Mouse (Mus musculus) adrenal gland (tissue): ENCODE measurements around the gene 9530003J23Rik.
"Not testable (repeated sequence)": the region's sequence is repeated elsewhere in the genome, so short reads cannot be mapped to it uniquely, and the experiment has no call there.

ENCODE experiments used
- intact Hi-C: fragments of 180-260 bp; cut with DNase I; formaldehyde crosslinking; loops from one replicate; pipeline ENCODE4 v1.15.1; 2025
- long read RNA-seq, 2 experiments: library from polyadenylated mRNA; unstranded; transcript quantifications; one replicate each; pipeline ENCODE4 v2.0.0; 2020; ENCODE audit warnings: borderline replicate concordance in 1 of 2; ENCODE audit not compliant: insufficient replicate concordance in 1 of 2

9530003J23Rik gene
- long read RNA-seq, experiment 1 = 0 reads
- long read RNA-seq, experiment 2 = 0 reads

- intact Hi-C loops = no loop called here
These were observed at the start of gene 9530003J23Rik for GRCm38 (mm10) chr10:117238603-117239002. Gene 9530003J23Rik, minus strand, starts transcription at chr10:117238703.

GRCm38 (mm10) chr10:117287226-117287850 is 48.8 kb upstream of the 9530003J23Rik start:
- intact Hi-C loops = no loop called here

GRCm38 (mm10) chr10:117286366-117286970 is 48.0 kb upstream of the 9530003J23Rik start:
- intact Hi-C loops = no loop called here

GRCm38 (mm10) chr10:117285584-117285983 is 47.1 kb upstream of the 9530003J23Rik start:
- intact Hi-C loops = not testable (repeated sequence)

GRCm38 (mm10) chr10:117284578-117285520 is 46.3 kb upstream of the 9530003J23Rik start:
- intact Hi-C loops = no loop called here

- intact Hi-C loops = no loop called here
These were observed 45.5 kb upstream of the 9530003J23Rik start for GRCm38 (mm10) chr10:117283871-117284577.

- intact Hi-C loops = not testable (repeated sequence)
These were observed 44.7 kb upstream of the 9530003J23Rik start for GRCm38 (mm10) chr10:117283196-117283595.

- intact Hi-C loops = no loop called here
These were observed 44.0 kb upstream of the 9530003J23Rik start for GRCm38 (mm10) chr10:117282551-117282950.

GRCm38 (mm10) chr10:117282049-117282448 is 43.5 kb upstream of the 9530003J23Rik start, which contains the start of gene Lyz2:
Gene Lyz2, minus strand, starts transcription at chr10:117282321.
- intact Hi-C loops = no loop called here

- intact Hi-C loops = no loop called here
These were observed 42.9 kb upstream of the 9530003J23Rik start for GRCm38 (mm10) chr10:117281381-117281920.

- intact Hi-C loops = no loop called here
These were observed 41.5 kb upstream of the 9530003J23Rik start for GRCm38 (mm10) chr10:117280000-117280399.

GRCm38 (mm10) chr10:117278510-117278909 is 40.0 kb upstream of the 9530003J23Rik start:
- intact Hi-C loops = not testable (repeated sequence)

- intact Hi-C loops = not testable (repeated sequence)
These were observed 39.3 kb upstream of the 9530003J23Rik start for GRCm38 (mm10) chr10:117277779-117278178.

GRCm38 (mm10) chr10:117275681-117276369 is 37.3 kb upstream of the 9530003J23Rik start:
- intact Hi-C loops = no loop called here

- intact Hi-C loops = loop anchor here (5.0 kb wide), 1 partner anchor 163 kb away; no protein-coding TSS in a partner anchor
These were observed 36.1 kb upstream of the 9530003J23Rik start for GRCm38 (mm10) chr10:117274645-117275044.

GRCm38 (mm10) chr10:117272023-117272422 is 33.5 kb upstream of the 9530003J23Rik start:
- intact Hi-C loops = loop anchor here (5.0 kb wide), 1 partner anchor 165 kb away; no protein-coding TSS in a partner anchor

- intact Hi-C loops = no loop called here
These were observed 21.4 kb upstream of the 9530003J23Rik start for GRCm38 (mm10) chr10:117259870-117260269.

GRCm38 (mm10) chr10:117235866-117236265 is 2.6 kb downstream of the 9530003J23Rik start:
- intact Hi-C loops = no loop called here

- intact Hi-C loops = no loop called here
These were observed 3.7 kb downstream of the 9530003J23Rik start for GRCm38 (mm10) chr10:117234825-117235224.

GRCm38 (mm10) chr10:117229826-117230225 is 8.7 kb downstream of the 9530003J23Rik start:
- intact Hi-C loops = loop anchor here (5.0 kb wide), 1 partner anchor 207 kb away; no protein-coding TSS in a partner anchor
